18 mouse cellular contexts compared by ENCODE assay signal in the genomic region with DNA sequence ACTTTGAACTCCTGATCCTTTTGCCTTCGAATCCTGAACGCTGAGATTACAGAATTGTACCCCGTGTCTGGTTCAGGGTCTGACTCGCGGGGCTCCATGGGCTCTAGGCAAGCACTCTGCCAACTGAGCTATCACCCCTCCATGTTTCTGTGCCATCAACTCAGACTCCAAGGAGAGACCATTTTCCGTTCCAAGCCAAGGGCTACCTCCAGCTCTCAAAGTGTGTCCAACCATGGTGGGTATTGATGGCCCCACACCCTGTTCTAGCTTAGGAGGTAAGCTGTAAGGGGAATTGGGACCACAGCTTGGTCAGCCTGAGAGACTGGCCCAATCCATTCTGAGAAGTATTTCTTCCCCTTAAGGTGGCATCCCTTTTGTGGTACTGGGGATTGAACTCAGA. TPM values are rescaled to one million over a fixed set of nuclear protein-coding genes. Genes with fewer than 3 reads are reported as not detected.
"Had no signal": no experiment of that assay in that cellular context is flagged by ENCODE, and none has a peak within 500 bp of the region (broad histone marks: within the 10 kb centered on the region; RNA-seq: fewer than 3 reads in every experiment).

No protein-coding gene starts in this region.

- H3K4me2 ChIP-seq: liver, embryonic 15.5 days; lung, embryonic 15.5 days; midbrain, embryonic 12.5 days; midbrain, embryonic 15.5 days; neural tube, embryonic 12.5 days; stomach, embryonic 15.5 days had no signal

- H3K9ac ChIP-seq: liver, embryonic 15.5 days; liver, postnatal 0 days; lung, embryonic 15.5 days; midbrain, embryonic 12.5 days; midbrain, embryonic 15.5 days; neural tube, embryonic 12.5 days; stomach, embryonic 15.5 days had no signal

- DNase-seq: liver, postnatal 0 days; lung, adult 2 months; lung, postnatal 14 days; lung, postnatal 36 days; right cerebral cortex, postnatal 14 days; thymus, postnatal 14 days; thymus, postnatal 4 days had no signal

- ATAC-seq: liver, postnatal 0 days; lung, postnatal 0 days; midbrain, embryonic 15.5 days had no signal

- H3K4me1 ChIP-seq: liver, embryonic 15.5 days; lung, embryonic 15.5 days; megakaryocyte, embryonic 14.5 days; neural tube, embryonic 12.5 days; stomach, embryonic 15.5 days had no signal

- H3K9me3 ChIP-seq: liver, embryonic 15.5 days; lung, embryonic 15.5 days; megakaryocyte, embryonic 14.5 days; midbrain, embryonic 12.5 days; midbrain, embryonic 15.5 days; neural tube, embryonic 12.5 days; stomach, embryonic 15.5 days had no signal

- H3K4me3 ChIP-seq: liver, embryonic 15.5 days; lung, embryonic 15.5 days; megakaryocyte, embryonic 14.5 days; midbrain, embryonic 12.5 days; midbrain, embryonic 15.5 days; neural tube, embryonic 12.5 days; stomach, embryonic 15.5 days had no signal

- H3K36me3 ChIP-seq: liver, embryonic 15.5 days; lung, embryonic 15.5 days; midbrain, embryonic 12.5 days; midbrain, embryonic 15.5 days; neural tube, embryonic 12.5 days; stomach, embryonic 15.5 days had no signal

- H3K27me3 ChIP-seq: liver, embryonic 15.5 days; lung, embryonic 15.5 days; midbrain, embryonic 12.5 days; midbrain, embryonic 15.5 days; neural tube, embryonic 12.5 days; stomach, embryonic 15.5 days had no signal

- H3K27ac ChIP-seq: liver, embryonic 15.5 days; lung, embryonic 15.5 days; macrophage; midbrain, embryonic 12.5 days; midbrain, embryonic 15.5 days; neural tube, embryonic 12.5 days; stomach, embryonic 15.5 days; stomach, postnatal 0 days had no signal

RNA-seq across cellular contexts. Expression of a gene that starts 10.5 kb away (rescaled TPM):
- total RNA-seq: megakaryocyte progenitor cell, adult 5-6 weeks had no signal
- polyA plus RNA-seq: liver, embryonic 15.5 days had no signal
